Mouse (Mus musculus) adrenal gland, adult 18-20 months (tissue): ENCODE data around the gene Actr8. TPM values are rescaled to one million over a fixed set of nuclear protein-coding genes. Genes with fewer than 3 reads are reported as not detected.

Source experiments
- DNase-seq, 2 experiments: peaks; one replicate each; pipeline ENCODE4 v3.0.0; 2021 to 2022; ENCODE audit warnings: low spot score in 2 of 2
- long read RNA-seq, 2 experiments: library from polyadenylated mRNA; stranded (forward); transcript quantifications; one replicate each; pipeline ENCODE4 v2.0.0; 2021
- total RNA-seq, 2 experiments: library from RNA; stranded (reverse); gene quantifications; 1 replicate in 1 of 2; 2 replicates in 1 of 2; pipeline ENCODE4 v1.2.3; 2021

The Actr8 gene
- 10 to 100 TPM; 48.4 to 56.0 TPM for total RNA-seq
- long read RNA-seq, experiment 1, transcript Actr8-201 (13 exons, 2,119 nt) = major isoform, 31 of 38 reads
- long read RNA-seq, experiment 1, partial matches to known transcripts = 1 of 38 reads
- long read RNA-seq, experiment 1, other reads (novel, unspliced or antisense) = 6 of 38 reads
- long read RNA-seq, experiment 2, transcript Actr8-201 (13 exons, 2,119 nt) = major isoform, 92 of 115 reads
- long read RNA-seq, experiment 2, partial matches to known transcripts = 5 of 115 reads
- long read RNA-seq, experiment 2, other reads (novel, unspliced or antisense) = 15 of 115 reads

DNA sequence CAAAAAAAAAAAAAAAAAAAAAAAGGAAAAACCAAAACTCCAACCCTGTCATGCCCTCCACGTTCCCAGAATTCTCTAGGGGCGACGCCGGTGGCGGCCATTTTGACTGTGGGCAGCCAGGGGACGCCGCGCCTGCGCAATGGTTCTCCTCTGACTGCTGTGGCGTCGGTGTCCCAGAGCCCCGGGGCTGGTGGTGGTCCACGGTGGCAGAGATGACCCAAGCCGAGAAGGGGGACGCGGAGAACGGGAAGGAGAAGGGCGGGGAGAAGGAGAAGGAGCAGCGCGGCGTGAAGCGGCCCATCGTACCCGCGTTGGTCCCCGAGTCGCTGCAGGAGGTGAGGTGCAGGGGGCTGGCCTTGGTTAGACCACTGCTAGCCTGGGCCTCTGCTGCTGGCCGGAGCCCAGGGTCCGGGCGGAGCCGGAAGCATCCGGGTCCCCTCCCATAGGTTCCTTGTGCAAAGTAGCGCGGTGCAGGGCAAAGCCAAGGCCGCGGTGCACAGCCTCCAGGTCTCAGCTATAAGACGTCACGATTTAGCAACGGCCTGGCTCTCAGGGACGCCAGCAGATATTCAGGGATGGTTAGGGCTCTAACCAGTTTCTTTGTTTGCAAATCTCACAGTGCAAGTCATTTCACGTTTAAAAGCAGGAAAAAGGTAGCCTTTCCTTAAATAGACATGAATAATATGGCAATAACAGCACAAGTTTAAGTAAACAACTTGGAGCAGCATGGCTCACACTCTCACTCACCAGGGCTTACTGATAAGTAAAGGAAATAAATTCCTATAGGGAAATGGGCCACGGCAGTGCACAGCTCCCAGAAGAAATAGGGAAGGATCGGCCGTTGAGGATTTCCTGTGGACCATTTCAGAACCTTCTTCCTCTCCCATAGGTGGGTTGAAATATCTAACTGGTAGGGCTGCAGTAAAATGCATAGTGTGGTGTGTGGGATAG lies at the start of gene Actr8:
Gene Actr8, plus strand, starts transcription at position 84 of the 951 bp plus-strand sequence.
- peak; percentile 95 to 97 for DNase-seq

DNA sequence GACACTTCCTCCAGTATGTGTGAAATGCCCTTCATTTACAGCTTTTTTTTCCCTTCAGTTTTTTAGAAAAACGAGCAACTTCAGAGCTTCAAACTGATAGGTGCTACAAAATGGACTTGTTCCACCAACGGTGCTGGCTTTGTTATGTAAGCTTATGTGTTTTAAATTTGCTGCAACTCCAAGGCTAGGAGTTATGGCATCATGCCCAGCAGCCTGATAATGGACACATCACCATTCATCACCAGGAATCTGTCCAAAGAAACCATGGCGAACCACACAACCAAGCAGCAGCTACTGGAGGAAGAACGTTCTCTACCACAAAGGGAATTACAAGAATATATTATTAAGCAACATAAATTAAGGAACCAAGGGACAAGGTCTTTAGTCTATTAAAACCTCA lies 49.2 kb upstream of the Actr8 start:
- peak in 1 of 2 experiments; percentile 42 for DNase-seq

DNA sequence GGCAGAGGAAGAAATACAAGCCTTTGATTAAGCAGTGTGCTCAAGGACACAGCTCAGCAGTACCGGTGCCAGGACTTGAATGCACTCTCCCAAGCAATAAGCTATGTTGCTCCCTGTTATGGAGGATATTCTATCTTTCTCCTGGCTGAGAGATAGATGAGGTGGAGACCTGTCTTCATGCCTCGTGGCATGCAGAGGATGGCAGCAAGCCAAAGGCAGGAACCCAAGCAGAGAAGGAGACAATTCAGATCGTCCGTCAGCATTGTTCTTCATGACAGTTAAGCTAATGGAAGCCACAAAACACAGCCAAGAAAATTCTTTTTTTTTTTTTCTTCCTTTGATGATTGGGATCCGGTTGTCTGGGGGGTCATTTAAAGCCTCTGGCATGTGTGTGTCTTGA lies 42.6 kb upstream of the Actr8 start:
- DNase-seq = no peak

DNA sequence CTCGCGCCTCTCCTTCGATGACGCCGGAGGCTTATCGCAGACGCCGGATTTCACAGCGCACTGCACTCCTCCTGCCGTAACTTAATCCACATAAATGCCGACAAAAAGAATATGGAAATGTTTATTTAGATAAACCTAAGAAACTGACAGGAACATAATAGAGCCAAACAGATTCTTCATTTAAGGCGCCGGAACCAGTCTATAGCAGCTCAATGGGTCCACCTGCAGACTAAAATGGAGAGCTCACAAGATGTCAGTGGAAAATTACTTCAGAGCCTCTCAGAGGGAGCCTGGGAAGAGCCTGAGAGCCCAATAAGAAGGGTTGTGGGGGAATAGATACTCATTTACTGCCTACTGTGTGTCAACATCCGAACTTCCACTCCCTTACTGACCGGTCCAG lies 40.7 kb upstream of the Actr8 start:
- DNase-seq = no peak

DNA sequence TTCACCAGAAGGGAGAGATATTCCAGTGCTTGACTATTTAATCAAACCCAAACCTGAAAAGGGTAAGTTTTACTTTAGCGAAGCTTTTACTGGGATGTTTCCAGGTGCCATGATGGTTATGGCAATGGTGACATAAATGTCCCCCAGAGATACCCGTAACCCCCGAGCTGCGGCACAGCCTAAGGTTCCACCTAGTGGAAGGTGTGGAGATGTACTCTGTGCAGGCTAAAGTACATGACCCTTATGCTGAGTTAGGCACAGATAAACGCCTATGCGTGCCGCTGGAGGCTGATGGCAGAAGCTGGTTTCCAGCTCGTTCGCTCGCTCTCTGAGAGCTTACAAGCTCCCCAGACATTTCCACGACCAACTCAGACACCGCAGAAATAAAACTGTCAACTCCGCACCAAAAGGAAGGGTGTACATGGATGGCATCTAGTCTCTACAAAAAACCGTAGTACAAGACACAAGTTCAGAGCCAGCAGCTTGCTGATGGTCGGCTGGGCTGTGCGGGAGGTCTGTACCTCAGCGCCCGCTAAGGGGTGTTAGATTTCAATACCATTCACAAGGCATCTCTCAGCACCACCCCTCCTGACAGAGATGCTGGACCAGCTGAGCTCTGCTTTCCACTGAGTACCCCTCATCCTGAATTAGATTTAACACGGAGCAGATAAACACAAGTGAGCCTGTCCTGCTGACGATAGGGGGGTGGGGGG lies 38.4 kb upstream of the Actr8 start:
- no peak for DNase-seq

DNA sequence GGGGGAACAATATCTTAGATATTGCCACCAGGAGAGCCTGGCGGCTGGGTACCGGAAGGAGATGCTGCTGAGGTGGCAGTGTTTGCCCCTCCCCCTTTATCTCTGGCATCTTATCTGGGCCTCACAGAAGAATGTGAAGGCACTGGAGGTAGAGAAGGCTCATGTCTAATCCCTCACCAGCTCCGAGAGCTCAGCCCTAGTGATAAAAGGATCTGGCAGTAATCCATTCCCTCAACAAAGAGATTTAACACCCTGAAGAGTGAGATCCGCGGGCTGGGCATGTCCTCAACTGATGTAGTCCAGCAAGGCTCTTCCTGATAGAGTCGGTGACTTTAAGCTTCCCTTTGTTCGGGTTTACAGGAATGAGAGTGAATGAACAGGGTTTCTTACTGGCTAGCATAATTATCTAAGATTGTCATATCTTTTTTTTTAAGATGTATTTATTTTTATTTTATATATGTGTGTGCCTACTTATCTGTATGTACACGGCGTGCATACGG lies 37.8 kb upstream of the Actr8 start:
- no peak for DNase-seq

DNA sequence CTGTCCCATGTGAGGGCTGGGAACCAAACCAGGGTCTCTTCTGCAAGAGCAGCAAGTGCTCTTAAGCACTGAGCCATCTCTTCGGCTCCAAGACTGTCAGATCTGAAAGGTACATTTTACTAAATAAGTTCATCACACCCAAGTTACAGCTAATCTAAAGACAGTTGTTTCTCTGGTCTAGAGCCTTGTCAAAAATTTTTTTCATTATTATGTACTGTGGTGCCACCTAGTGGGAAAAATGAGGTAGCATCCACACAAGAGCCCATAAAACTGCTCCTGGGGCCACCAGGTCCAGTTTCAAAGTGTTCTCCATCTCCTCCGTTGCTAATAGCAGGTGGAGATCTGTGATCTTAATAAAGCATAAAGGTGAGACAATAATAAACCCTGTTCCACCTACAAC lies 37.3 kb upstream of the Actr8 start:
- peak; percentile 32 to 49 for DNase-seq

DNA sequence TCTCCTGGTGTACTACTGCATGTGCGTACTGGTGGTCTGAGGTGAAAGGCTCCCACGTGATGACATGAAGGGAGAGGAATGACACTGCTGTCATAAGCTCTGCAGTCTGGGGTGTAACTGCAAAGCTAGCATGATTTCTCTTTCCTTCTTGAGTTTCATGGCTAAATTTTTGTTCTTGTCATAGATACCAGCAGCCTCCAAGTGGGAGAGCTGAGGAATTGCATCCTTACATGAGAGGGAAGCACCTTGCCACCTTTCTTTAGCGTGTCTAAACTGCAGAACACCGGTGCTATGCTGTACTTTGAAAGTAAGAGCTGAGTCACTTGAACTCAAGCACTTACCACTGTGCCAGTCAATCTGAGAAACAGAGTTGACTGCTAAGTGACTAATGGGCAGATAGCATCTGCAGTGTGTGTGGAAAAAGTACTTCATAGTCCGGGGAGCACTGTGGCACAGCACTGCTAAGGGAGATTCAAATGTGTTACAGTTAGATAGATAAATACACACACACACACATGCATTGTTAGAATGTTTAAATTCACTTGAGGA lies 31.3 kb upstream of the Actr8 start:
- no peak for DNase-seq

DNA sequence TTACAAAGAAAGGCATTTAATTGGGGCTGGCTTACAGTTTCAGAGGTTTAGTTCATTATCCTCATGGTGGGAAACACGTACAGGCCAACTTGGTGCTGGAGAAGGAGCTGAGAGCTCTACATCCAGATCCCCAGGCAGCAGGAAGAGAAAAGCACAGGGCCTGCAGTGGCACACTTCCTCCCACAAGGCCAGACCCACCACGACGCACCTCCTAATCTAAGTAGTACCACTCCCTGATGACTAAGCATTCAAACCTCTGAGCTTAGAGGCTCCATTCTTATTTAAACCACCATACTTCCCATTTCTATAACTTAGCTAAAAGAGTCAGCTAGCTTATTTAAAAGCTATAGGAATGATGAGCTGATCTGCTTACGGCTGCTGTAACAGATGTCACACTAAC lies 27.3 kb upstream of the Actr8 start:
- DNase-seq = no peak

DNA sequence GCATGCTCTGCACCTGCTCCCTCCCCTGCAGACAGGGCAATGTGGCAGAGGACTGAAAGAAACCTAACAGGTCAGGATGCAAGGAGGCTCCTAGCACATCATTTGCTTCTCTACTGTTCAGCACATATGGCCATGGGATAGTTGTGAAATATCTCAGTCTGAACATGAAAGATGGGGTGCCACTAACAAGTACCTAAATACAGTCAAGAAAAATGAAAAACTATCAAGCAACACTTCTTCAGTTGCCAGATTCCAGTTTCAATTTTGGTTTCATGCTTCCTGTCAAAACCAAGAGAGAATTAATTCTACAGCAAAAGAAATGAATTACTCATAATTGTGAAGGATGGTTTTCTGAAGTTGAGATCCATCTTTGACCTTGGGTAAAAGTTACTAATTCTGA lies 20.7 kb upstream of the Actr8 start:
- no peak for DNase-seq

DNA sequence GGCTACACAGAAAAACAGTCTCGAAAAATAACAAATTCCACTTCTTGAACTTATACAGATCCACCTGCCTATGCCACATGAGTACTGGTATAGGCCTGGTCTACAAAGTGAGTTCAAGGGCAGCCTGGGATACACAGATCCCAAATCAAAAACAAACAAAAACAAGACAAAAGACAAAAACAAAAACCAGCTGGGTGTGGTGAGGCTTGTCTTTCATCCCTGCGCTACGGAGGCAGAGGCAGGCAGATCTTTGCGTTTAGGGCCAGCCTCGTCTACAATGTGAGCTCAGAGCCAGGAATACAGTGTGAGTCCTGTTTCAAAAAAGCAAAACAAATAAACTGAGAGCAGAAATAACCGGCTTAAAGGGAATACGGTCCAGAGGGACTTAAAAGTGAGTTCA lies 10.5 kb upstream of the Actr8 start:
- no peak for DNase-seq

DNA sequence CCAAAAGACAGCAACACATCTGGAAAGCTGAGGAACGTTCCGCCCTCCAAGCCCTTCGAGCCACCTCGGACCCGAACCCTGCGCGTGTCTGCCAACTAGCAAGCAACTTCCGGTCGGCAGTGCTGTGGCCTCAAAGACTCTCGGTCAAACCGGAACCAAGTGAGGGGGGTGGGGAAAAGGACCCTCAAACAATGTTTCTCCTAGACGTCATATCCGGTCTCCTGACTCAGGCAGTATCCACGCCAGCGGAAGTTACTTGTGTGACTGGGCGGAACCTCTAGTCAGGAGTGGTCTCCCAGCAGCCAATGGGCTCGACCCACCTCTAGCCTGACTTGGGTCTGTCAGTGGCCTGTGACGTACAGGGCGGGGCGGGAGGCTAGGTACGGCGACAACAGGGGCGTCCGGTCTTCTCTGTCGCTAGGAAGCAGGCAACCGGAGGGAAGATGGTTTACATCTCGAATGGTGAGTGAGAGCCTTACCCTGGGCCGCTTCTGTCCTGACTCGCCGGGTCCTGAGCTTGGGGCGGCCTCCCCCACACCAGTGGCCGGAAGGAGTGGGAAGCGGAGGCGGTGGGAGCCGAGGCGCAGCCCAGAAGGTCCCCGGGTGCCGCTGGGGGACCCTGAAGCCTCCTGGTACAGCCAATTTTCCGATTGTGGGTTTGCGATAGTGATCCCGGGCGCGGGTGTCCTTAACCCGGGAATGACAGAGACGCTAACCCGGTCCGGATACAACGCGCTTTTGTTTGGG lies 9.9 kb upstream of the Actr8 start, which contains the start of gene Selenok:
Gene Selenok, plus strand, starts transcription at position 234 of the 747 bp plus-strand sequence.
- peak; percentile 84 to 86 for DNase-seq

DNA sequence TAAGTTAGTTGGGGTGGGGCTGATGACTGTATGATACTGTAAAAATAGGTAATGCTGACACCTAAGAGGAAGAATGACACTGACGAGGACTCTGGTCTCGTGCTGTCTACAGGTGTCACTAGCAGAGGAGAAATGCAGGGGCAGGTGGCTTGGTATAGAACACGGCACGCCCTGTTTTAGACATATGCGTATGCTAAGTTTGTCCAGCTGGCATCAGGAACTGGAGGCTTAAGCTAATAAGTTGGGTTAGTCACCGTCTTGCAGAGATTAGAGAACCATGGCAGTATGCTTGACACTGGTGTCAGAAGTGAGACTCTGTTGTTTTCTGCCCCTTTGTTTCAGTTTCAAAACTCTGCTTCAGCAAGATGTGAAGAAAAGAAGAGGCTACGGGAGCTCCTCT lies 6.7 kb upstream of the Actr8 start:
- DNase-seq = no peak

DNA sequence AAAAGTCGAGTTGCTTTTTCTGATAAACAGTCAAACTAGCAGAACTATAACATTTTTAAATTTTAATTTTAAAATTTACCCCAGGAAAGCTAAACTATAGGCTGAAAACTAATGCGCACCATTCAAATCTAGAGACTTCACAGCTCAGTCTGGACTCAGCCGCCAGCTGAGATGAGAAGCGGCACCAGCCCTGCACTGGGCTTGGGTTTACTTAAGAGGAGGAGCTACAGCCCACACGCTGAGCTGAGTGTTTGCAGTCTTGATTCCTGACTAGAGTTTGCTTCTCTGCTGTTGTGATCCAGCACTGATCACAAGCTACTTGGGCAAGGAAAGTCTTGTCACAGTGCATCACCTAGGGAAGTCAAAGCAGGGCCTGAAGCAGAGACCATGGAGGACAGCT lies 6.1 kb upstream of the Actr8 start:
- no peak for DNase-seq

DNA sequence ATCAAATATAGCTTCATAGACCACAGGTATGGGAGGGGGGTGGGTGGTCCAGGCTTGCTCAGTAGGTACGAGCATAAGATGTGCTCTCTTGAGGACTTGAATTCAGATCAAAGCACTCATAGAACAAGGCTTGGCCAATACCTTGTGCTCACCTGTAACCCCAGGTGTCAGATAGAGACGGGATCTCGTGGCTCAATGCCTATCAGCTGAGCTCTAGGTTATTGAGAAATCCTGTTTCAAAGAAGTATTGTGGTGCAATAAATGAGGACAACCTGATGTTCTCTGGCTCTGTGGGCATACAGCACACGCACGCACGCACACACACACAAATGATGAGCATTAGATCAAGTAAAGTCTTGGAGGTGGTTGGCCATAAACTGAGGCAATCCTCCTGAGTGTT lies 1.2 kb upstream of the Actr8 start:
- DNase-seq = no peak

DNA sequence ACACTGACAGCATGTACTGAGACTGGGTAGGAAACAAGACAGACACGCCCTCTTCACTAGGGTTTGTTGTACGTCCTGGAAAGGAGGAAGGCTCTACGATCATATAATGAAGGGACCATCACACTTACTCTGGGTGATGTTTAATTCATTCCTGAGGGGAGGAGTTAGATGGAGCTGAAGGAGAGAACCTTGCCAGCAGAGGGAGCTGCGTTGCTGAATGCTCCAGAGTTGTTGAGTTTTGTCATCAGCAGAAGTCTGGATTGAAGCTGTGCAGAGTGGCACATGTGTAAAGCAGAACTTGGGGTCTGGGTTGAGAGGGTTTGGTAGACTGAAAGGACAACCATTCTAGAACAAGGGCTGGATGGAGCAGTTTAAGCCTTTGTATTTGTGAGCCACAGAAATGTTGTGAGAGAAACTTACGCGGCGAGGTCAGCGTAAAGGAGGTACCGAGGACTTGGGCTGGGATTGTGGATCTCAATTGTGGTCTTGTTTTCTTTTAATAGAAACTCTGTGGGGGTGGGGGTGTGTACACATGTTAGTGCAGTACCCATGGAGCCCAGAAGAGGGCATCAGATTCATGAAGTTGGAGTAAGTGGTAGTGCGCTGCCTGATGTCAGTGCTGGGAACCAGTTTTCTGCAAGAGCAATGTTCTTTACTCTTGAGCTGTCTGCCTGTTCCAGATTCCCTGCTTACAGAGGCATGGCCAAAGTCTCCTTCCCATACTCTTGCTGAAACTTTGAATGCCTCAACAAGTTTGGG lies 2.5 kb downstream of the Actr8 start:
- DNase-seq = no peak

DNA sequence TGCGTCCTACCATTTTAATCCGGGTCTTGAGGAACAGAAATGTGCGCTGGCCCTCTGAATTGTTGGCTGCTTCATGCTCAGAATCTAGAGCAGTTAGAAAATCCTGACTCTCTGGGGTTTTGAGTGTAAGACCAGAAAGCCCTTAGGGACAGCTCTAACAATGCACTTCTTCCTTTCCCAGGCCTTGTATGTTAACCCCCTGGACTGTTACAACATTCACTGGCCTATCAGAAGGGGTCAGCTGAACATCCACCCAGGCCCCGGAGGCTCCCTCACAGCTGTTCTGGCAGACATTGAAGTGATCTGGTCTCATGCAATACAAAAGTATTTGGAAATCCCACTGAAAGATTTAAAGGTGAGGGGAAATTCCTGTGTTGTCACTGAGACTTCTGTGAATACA lies 8.0 kb downstream of the Actr8 start:
- no peak for DNase-seq

DNA sequence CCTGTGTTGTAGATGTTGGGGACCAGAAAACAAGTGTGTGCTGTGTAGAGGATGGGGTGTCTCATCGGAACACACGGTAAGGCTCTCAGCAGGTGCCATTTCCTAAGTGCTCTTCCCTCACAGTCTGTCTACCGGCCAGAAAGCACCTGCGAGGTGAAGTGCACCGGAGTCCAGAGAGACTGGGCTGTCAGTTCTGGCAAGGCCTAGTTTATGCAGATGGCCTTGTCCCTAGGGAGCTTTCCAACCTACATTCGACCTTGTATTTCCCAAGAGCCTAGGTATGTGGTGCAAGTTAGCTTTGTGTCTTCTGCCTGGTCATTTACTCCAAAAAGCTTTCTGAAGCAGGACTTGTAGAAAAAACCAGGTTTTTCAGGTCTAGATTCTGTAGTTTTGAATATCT lies 9.1 kb downstream of the Actr8 start:
- no peak for DNase-seq

DNA sequence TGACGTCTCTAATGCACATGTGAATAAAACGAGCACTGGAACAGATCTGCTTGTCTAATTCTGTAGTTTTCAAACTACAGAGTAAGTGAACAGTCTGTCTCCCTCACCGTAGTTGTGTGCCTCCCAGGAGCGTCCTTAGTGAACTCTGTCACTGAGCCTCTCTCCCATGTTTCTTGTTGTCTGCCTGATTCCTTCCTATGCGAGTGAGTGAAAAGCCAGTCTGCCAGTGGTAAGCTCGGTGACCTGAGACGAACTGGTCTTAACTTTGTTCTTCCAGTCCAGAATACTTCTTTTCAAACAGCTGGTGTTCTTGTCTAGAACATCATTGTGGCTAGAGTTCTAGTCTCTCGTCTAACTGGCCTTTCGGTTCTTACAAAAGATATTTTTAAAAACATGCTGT lies 9.6 kb downstream of the Actr8 start:
- DNase-seq = no peak

DNA sequence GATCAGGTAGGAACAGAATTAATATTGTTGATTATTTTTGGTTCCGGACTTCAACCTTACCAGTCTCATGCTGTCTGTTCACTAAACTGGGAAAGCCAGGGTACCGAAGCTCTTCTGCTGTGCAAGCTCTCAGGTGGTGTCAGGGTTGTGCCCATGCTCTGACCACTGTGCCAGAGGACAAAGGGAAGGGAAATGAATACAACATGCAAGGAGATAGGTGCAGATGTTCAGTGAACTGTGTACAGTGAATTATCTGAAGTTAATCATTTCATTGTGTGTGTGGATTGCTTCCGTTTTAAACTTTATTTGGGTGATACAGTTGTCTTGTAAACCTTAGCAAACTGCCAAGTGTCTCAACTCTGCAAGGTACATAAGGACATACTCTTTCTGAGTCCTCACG lies 10.2 kb downstream of the Actr8 start:
- no peak for DNase-seq
